Mouse (Mus musculus): ENCODE results near the gene Tmem266.

Tmem266 gene

DNA sequence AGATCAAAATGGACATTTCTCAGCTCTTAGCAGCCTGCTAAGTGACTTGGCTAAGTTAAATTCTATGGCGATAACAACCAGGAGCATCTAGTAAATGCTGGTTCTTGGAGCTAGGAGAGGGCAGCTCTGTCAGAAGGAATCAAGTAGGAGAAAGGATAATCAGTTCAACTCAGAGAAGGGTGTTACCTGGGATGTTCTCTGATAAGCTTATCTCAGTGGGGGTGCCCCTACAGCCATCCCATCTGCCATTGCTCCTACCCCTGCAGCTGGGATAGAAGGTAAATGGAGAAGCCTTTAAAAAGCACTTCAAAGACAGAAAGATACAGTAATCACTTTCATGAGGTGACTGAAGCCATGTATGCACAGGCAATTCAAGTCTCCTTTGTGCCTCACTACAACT, 126.2 kb downstream of the Tmem266 start:
- no peak for DNase-seq (ENCODE audit: low read depth)

DNA sequence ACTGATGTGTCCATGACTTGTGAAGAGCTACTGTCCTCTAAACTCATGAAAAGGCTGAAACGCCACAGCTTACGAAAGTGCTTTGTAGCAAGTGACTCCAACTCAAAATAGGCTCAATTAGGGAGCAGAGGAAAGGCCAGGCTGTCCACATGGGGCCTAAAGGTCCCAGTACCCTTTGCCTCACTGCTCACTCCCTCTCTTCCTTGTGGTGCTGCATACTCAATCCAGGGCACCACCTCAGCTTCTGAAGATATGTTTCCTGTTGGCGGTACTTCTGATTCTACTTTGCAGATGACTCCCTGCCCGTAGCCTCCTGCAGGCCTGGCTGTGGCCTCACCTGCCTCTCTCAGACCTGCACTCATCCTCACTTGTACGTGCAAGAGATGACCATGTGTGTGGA, 126.7 kb downstream of the Tmem266 start:
- no peak for DNase-seq (ENCODE audit: low read depth)

DNA sequence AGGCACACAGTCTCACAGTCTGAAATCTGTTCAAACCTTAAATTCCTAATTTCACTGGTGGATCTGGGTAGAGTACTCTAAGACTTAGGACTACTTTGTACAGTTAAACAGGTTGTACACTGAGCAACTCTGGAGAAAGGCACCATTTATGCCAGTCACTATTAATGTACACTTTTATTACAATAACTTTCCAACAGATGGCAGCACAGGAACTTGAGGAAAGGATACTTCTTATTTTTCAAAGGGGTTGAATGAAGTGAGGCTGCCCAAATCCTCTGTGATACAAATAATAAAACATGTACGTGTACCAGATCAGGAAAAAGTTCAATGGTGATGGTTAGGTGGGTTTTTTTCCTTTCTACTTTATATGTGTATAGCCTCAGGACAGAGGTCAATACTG, 141.7 kb downstream of the Tmem266 start:
- DNase-seq (ENCODE audit: low read depth): no peak

DNA sequence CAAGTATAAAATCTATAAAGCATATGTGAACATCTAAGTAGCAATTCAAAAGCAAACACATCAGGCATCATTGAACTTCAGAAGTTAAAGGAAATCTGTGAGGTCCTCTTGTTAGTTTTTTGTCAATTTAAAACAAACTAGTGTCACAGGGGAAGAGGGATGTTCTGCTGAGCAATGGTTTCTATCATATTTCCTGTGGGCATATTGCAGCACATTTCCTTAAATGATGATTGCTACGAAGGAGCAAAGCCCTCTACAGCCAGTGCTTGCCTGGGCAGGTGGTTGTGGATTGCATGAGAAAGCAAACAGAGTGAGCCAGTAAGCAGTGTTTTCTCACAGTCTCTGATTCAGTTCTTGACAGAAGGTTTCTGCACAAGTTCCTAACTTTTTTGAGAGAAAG, 149.4 kb downstream of the Tmem266 start:
- DNase-seq (ENCODE audit: low read depth): no peak

DNA sequence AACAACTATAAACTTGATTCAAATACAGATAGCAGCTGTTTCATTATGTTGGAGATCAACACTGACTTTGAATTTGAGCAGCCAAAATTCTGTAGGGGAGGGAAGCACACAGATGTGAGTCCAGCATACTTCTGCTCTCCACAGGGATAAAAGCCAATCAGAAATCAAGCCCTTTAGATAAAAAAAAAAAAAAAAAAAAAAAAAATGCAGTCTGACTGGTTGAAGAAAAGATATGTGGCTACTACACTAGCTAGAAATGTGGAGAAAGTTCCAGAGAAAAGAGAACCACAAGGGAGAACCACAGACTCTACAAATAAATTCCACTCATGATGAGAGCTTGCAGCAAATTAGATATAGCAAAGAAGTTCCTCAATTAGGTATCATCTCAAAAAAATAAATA, 152.0 kb downstream of the Tmem266 start:
- no peak for DNase-seq (ENCODE audit: low read depth)

DNA sequence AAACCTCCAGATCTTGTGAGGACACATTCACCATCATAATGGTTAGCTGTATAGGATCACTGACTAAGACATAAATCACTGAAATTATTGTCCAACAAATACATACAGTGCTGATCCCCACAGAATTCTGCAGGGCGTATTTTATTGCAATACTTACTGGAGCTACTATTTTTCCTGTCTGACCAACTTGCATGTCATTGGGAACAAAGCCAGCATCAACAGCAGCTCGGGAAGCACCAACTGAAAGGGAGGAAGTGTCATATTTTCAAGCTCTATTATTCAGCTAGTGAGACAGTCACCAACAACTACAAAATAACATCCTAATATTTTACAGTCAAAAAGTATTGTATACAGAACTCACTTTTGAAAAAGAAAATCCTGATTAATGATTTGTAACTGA, 155.4 kb downstream of the Tmem266 start:
- no peak for DNase-seq (ENCODE audit: low read depth)
